Mouse (Mus musculus) stomach, embryonic 16.5 days (tissue): ENCODE data around the gene Sgk1. TPM values are rescaled to one million over a fixed set of nuclear protein-coding genes. Genes with fewer than 3 reads are reported as not detected.

Experiments used
- ATAC-seq: fragments of 200-750 bp; cut with Nextera tagmentation; 2 replicates; pipeline ENCODE4 v1.8.0; 2017; ENCODE audit warnings: moderate number of reproducible peaks, moderate TSS enrichment; ENCODE audit not compliant: insufficient read depth, low FRiP score
- H3K27ac ChIP-seq: fragments of 300-500 bp; sonication (generic); 2 replicates; pipeline ENCODE4 v1.5.1; 2014; ENCODE audit warnings: low read length
- H3K27me3 ChIP-seq: fragments of 300-500 bp; sonication (generic); 2 replicates; pipeline ENCODE4 v1.6.1; 2014; ENCODE audit warnings: low read length, control low read depth, mixed read lengths; ENCODE audit not compliant: control insufficient read depth, insufficient read depth
- H3K36me3 ChIP-seq: fragments of 300-500 bp; sonication (generic); 2 replicates; pipeline ENCODE4 v1.6.1; 2014; ENCODE audit warnings: low read length; ENCODE audit not compliant: control insufficient read depth, insufficient read depth
- H3K4me1 ChIP-seq: fragments of 300-500 bp; sonication (generic); 2 replicates; pipeline ENCODE4 v1.6.1; 2014; ENCODE audit warnings: low read length, control low read depth, mixed read lengths; ENCODE audit not compliant: control insufficient read depth, insufficient read depth
- H3K4me2 ChIP-seq: fragments of 300-500 bp; sonication (generic); 2 replicates; pipeline ENCODE4 v1.6.1; 2014; ENCODE audit warnings: low read depth, low read length, mixed read lengths
- H3K4me3 ChIP-seq: fragments of 300-500 bp; sonication (generic); replicated peaks from 2 replicates; pipeline ENCODE4 v1.5.1; 2014; ENCODE audit warnings: mild to moderate bottlenecking, low read length
- H3K9ac ChIP-seq: fragments of 300-500 bp; sonication (generic); 2 replicates; pipeline ENCODE4 v1.6.1; 2014; ENCODE audit warnings: low read length
- H3K9me3 ChIP-seq: fragments of 300-500 bp; sonication (generic); replicated peaks from 2 replicates; pipeline ENCODE4 v1.6.1; 2016; ENCODE audit warnings: low read length, control low read depth; ENCODE audit not compliant: control insufficient read depth
- WGBS: fragments of 180-500 bp; shearing (Covaris S2); extraction: QIAGEN DNeasy Blood & Tissue Kit; methylation state at CpG from one replicate; pipeline ENCODE4 v1.1.7; 2014; 5-methylcytosine and 5-hydroxymethylcytosine counted together
- polyA plus RNA-seq: library from polyadenylated mRNA; unstranded; fragments of >200 nt; fragmentation: Nextera tagmentation; extraction: Ambion mirVana; gene quantifications from 2 replicates; pipeline ENCODE4 v1.2.1, GENCODE M21; 2015

The Sgk1 gene
- polyA plus RNA-seq, 1 experiment from 2014 or later, result 34.3 TPM

DNA sequence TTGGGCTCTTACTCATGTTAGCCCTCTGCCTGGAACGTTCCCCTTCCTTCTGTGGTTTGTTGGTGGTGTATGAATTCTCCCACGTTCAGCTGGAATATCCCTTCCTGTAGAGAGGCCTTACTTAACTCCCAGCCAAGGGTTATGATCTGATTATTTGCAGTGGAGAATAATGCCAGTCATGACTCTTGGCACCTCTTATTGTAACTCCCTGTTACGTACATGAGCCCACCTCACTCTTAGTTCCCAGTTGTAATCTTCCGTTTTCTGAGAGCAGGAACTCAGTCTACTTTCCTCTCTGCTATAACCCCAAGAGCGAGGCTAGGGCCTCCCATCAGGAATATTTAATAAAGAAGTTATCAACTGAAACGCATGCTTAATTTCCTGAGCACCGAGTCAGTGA, 26.6 kb upstream of the Sgk1 start:
- no peak overlapping the region for H3K9ac ChIP-seq
- WGBS, result 86% methylated on average over 7 of the region's 7 CpGs
- H3K27ac ChIP-seq, result no peak overlapping the region
- peaks cover 3% of the 10 kb centered on the region; the same call in 1 of the 2 replicates for H3K4me1 ChIP-seq
- H3K27me3 ChIP-seq, result no peaks in the 10 kb centered on the region
- H3K36me3 ChIP-seq, result no peaks in the 10 kb centered on the region
- H3K4me2 ChIP-seq, result no peak overlapping the region
- H3K9me3 ChIP-seq, result no peaks in the 10 kb centered on the region
- no peak for ATAC-seq
- H3K4me3 ChIP-seq, result no peak overlapping the region

DNA sequence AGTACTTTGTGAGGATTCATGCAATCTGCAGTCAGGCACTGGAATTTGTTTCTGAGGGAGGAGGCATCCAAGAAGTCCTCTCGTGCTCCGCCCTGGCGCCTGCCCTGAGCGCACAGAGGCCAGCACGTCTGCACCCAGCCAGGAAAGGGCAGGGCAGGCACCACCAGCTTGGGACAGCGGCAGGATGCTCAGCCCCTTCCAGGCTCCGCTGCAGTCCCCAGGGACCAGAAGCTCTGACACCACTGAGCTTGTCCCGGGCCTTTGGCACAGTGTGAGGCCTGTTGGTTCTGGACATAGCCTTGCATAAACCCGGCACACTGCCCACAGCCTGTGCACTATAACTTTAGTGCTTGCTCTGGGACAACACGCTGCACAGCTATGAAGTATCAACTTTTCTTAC, 24.3 kb upstream of the Sgk1 start:
- no peaks in the 10 kb centered on the region for H3K9me3 ChIP-seq
- 60% methylated on average over 10 of the region's 10 CpGs for WGBS
- H3K9ac ChIP-seq, result no peak overlapping the region
- ATAC-seq, result peak; percentile 37; the same call in 1 of the 2 replicates
- H3K4me2 ChIP-seq, result no peak overlapping the region
- H3K4me3 ChIP-seq, result no peak overlapping the region
- no peak overlapping the region for H3K27ac ChIP-seq
- peaks cover 3% of the 10 kb centered on the region; the same call in 1 of the 2 replicates for H3K4me1 ChIP-seq
- no peaks in the 10 kb centered on the region for H3K36me3 ChIP-seq
- no peaks in the 10 kb centered on the region for H3K27me3 ChIP-seq

DNA sequence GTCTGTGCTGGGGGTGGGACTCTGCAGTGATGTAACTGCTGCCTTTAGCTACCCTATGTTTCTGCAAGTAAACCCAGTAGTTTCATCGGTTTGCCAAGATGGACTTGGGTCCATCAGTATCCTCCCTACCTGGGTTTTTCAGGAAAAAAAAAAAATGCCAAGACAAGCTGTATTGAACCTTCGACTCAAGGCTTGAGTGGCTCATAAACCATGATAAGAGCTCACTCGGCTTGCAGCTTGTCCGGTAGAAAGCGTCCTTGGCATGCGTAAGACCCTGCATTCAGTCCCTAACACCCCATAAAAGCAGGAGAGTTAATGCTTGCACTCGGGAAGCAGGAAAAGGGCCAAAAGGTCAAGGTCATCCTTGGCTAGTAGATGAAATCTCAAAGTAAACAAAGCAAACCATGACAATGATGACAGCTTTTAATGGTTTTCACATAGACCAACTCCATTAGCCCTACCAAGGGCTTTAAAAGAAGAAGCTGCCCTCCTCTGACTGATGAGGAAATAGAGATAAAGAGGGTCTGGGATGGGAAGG, 23.5 kb upstream of the Sgk1 start:
- no peak for ATAC-seq

DNA sequence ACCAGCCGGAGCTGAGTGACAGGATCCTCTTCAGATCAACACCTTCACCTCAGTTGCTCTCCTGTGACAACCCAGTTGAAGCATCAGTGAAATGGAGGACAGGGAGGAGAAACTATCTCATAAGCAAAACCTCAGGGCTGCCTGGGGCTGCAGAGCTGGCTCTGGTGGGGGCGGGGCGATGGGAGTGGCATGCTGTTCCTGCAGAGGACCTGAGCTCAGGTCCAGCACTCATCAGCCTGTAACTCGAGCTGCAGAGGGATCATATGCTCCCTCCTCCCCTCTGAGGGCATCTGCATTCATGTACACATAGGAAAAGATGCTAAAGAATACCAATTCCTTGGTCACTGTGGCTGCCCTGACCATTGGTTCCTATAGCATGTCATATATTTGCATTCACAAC, 15.5 kb upstream of the Sgk1 start:
- no peak overlapping the region for H3K4me3 ChIP-seq
- no peak overlapping the region for H3K27ac ChIP-seq
- H3K4me2 ChIP-seq, result no peak overlapping the region
- H3K9me3 ChIP-seq, result no peaks in the 10 kb centered on the region
- 30% methylated on average over 4 of the region's 4 CpGs for WGBS
- no peaks in the 10 kb centered on the region for H3K27me3 ChIP-seq
- no peaks in the 10 kb centered on the region for H3K4me1 ChIP-seq
- no peak overlapping the region for H3K9ac ChIP-seq
- H3K36me3 ChIP-seq, result no peaks in the 10 kb centered on the region
- no peak for ATAC-seq

More for the DNA sequence above, 23.5 kb upstream of the Sgk1 start:
- H3K27ac ChIP-seq, result no peak overlapping the region
- H3K4me3 ChIP-seq, result no peak overlapping the region
- no peaks in the 10 kb centered on the region for H3K9me3 ChIP-seq
- WGBS, result 65% methylated on average over 7 of the region's 7 CpGs
- no peaks in the 10 kb centered on the region for H3K27me3 ChIP-seq
- H3K4me1 ChIP-seq, result peaks cover 3% of the 10 kb centered on the region; the same call in 1 of the 2 replicates
- no peak overlapping the region for H3K4me2 ChIP-seq
- no peaks in the 10 kb centered on the region for H3K36me3 ChIP-seq
- no peak overlapping the region for H3K9ac ChIP-seq

DNA sequence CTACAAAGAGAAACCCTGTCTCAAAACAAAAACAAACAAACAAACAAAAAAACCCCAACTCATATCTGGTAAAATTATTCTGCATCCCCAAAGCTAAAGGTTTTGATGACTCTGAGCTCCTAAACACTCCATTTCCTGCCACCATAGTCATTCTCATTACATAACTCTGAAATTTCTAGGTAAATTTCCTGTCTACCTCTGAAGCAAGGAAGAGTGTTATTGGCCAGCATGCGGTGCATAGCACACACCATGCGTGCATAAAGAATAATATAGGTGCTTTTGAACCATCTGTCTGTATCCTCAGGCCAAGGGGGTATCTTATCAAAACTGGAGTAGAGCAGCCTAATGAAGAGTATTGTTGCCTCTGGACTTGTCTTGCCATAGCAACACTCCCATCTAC, 13.8 kb upstream of the Sgk1 start:
- Histone ChIP-seq H3K4me1 (no peaks in the 10 kb centered on the region), H3K36me3 (no peaks in the 10 kb centered on the region), H3K9ac (no peak overlapping the region), H3K9me3 (no peaks in the 10 kb centered on the region), H3K27me3 (no peaks in the 10 kb centered on the region), H3K27ac (no peak overlapping the region), H3K4me3 (no peak overlapping the region), H3K4me2 (no peak overlapping the region)
- ATAC-seq, result no peak
- WGBS, result 85% methylated on average over 2 of the region's 2 CpGs

DNA sequence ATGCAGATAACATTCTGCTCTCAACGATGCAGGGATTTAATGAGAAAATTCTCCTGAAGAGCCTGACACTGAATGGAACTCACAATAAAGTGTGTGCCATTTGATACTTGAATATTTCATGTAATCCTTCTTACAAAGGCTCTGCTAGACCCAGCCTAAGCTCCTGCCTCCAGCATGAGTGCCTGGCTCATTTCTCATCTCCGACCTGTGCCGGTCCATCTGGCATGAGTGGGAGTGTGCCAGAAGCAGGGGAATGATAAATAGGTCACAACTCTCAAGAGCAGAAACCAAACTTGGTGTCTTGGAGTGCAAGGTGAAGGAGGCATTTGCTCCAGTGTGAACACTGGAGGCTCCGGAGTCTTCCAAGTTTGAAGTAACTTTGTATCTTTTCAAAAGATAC, 13.4 kb upstream of the Sgk1 start:
- no peak overlapping the region for H3K27ac ChIP-seq
- no peaks in the 10 kb centered on the region for H3K4me1 ChIP-seq
- no peaks in the 10 kb centered on the region for H3K9me3 ChIP-seq
- H3K36me3 ChIP-seq, result no peaks in the 10 kb centered on the region
- no peaks in the 10 kb centered on the region for H3K27me3 ChIP-seq
- H3K4me3 ChIP-seq, result no peak overlapping the region
- ATAC-seq, result no peak
- 49% methylated on average over 4 of the region's 4 CpGs for WGBS
- no peak overlapping the region for H3K4me2 ChIP-seq
- H3K9ac ChIP-seq, result no peak overlapping the region

DNA sequence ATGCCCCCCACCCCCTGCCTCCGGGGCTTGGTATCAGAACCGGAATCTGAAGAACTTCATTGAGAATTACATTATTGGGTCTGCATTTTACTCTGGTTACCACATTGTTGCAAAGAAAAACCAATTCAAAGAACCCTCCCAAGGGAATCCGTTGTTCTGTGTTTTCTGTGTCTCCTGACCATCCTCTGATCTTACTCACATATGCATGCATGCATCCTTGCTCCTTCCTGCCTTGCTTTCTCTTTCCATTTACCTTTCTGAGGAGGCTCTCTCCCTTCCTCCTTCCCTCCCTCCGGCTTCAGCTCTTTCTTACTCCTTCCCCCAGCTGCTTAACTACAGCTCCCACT, 174 bp upstream of the Sgk1 start:
- H3K4me3 ChIP-seq, result peak overlapping the region; percentile 45
- no peaks in the 10 kb centered on the region for H3K36me3 ChIP-seq
- peaks cover 12% of the 10 kb centered on the region for H3K4me1 ChIP-seq
- peak overlapping the region; percentile 71 for H3K4me2 ChIP-seq
- H3K9me3 ChIP-seq, result no peaks in the 10 kb centered on the region
- peak overlapping the region; percentile 51 for H3K9ac ChIP-seq
- peaks cover 7% of the 10 kb centered on the region; the same call in 1 of the 2 replicates for H3K27me3 ChIP-seq
- 30% methylated on average over 4 of the region's 4 CpGs for WGBS
- no peak overlapping the region for H3K27ac ChIP-seq
- ATAC-seq, result no peak

DNA sequence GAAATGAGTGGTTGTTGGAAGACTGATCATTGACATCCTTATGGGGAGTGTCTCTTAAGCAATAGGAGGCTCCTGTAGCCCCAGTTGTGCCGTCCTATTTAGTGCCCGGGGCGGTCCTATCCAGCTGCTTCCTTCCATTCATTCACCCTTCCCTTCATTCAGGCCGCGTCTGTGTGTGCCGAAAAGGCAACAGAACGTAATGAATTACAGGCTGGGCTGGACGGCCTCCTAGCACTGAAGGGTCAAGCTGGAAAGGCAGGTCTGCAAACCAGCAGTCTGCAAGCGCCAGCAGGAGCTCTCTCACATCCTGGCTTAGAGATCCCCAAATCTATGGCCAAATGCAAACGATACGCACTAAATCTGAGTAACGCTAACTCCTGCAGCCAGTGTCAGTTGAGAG, 1.6 kb downstream of the Sgk1 start:
- Histone ChIP-seq H3K9me3 (no peaks in the 10 kb centered on the region), H3K27ac (no peak overlapping the region), H3K36me3 (no peaks in the 10 kb centered on the region), H3K4me3 (no peak overlapping the region), H3K27me3 (peaks cover 7% of the 10 kb centered on the region; the same call in 1 of the 2 replicates), H3K4me2 (no peak overlapping the region), H3K9ac (no peak overlapping the region), H3K4me1 (peaks cover 12% of the 10 kb centered on the region)
- 10% methylated on average over 12 of the region's 12 CpGs for WGBS
- no peak for ATAC-seq

DNA sequence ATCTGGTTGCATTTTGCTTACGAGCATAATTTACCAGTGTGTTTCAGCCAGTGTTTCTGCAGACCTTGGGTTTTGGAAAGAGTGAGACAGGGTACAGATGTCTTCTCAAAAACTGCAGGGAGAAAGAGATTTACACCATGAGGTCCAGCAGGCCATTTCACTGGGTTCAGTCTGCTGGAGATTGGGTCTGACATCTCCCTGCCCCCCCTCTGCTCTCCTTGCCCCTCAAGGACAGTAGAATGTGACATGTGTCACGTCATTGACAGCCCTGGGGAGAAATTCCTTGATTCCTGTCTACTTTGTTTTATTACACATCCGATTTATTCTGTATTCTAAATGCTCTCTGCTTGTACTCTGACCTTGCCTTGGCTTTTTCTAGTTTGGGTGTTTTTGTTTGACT, 2.5 kb downstream of the Sgk1 start:
- 71% methylated on average over 3 of the region's 3 CpGs for WGBS
- H3K4me2 ChIP-seq, result no peak overlapping the region
- no peak overlapping the region for H3K9ac ChIP-seq
- no peaks in the 10 kb centered on the region for H3K9me3 ChIP-seq
- no peaks in the 10 kb centered on the region for H3K36me3 ChIP-seq
- H3K4me1 ChIP-seq, result peaks cover 12% of the 10 kb centered on the region
- no peak for ATAC-seq
- no peak overlapping the region for H3K4me3 ChIP-seq
- peaks cover 7% of the 10 kb centered on the region; the same call in 1 of the 2 replicates for H3K27me3 ChIP-seq
- no peak overlapping the region for H3K27ac ChIP-seq
